Mouse (Mus musculus) 3134 (cell line): ENCODE measurements around the gene Zfp385c.
"Not testable (repeated sequence)": the region's sequence is repeated elsewhere in the genome, so short reads cannot be mapped to it uniquely, and the experiment has no call there.

Experiments used
- DNase-seq: peaks from one replicate; pipeline ENCODE4 v3.0.0-alpha.2; 2011; ENCODE audit warnings: low spot score; ENCODE audit not compliant: insufficient read length; ENCODE audit errors: extremely low read depth

Zfp385c gene

DNA sequence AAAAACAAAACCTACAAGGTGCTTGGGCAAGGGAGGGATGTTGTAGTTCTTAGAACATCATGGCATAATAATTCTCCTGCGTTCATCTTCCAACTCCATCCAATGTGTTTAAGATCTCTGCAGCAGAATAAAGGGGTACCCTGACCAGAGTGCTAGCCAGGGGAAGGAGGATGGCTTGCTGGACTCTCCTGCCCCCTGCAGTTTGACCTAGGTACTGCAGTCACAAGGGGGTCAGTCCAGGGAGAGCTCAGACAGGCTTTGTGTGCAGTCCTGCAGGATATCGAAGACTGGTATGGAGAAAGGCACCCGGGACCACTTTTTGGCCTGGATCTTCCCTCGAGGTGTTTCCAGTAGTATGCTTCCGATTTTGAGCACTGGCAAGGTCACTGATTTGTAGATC is 2.7 kb upstream of the Zfp385c start:
- DNase-seq, result no peak

DNA sequence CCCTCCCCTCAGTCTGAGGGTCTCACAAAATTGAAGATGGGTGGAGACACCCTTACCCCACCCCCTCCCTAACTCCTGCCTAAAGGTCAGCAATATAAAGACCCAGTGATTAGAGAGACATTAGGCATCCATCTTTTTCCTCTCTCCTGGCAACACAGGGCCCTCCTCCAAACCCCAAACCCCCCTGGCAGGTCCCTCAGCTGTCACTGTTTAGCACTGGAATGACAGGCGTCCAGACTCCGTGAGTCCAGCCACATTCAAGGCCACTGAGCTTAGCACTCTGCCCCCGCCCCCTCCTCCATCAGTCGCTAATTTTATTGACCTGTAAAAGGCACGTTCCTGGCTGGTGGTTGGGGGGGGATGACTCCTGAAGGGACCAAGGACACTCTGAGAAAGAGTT is 899 bp upstream of the Zfp385c start:
- no peak for DNase-seq

DNA sequence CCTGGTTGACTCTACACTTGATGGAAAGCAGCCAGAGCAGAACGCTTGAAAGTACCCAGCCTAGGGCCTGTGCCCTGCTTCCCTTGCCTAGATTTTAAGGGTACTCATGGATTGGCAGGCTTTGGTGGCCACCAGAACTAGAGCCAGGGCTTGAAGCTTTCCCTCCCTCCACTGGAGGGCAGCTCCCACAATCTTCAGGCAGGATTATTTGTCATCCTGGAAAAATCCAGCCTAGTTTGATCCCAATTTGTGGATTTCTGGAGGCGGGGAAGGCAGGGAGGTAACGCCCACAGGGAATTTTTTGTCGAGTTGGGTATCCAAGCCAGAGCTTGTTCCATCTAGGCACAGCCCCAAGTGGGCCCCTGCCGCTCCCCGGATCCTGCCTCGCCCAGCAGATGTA is 1.9 kb downstream of the Zfp385c start:
- no peak for DNase-seq

DNA sequence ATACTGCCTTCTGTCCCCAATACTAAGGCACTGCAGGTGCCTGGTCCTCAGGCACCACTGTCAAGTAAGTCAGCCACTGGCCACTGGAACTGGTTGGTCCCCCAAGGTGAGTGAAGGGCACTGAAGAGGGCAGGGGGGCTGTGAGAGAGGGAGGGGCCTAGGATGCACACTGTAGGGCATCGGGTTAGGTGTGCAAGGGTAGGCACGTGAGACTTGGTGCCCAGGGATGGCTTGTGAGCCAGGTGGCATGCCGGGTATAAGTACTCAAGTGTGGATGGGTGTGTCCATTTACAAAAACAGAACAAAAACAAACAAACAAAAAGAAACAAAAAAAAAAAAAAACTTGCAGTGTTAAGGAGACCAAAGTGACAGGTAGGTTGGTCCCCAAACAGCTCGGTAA is 3.8 kb downstream of the Zfp385c start:
- no peak for DNase-seq

DNA sequence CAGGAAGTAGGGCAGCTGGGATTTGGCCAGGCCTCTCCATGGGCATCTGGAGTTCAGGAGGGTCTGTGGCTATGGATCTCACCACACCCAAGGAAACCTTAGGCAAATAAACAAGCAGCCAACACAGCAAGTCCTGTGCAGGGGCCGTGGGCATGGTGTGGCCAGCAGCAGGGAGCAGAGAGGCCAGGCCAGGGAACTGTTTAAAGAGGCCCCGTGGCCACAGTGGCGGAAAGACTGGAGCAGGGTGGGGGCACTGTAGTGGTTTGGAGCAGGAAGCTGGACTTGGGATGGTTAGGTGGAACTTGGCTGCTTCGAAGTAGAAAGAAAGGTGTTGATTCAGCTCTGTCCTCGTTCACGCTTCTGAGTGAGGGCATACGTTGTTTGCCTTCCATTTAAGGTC is 5.0 kb downstream of the Zfp385c start:
- DNase-seq, result no peak

DNA sequence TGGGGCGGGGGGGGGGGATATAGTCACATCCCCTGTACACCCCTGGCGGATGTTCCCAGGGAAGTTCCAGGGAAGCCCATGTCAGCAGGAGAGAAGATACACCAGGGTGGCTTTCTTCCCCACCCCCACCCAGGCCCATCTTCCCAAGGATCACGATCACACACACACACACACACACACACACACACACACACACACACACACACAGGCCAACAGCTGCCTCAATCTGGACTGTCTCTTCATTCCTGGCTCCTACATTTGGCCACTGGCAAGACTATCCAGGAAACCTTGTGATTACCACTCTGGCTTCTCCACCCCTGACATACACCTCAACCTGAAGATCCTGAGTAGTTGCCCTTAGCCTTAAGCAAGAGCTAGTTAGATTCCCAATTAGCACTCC is 6.9 kb downstream of the Zfp385c start:
- DNase-seq, result no peak

DNA sequence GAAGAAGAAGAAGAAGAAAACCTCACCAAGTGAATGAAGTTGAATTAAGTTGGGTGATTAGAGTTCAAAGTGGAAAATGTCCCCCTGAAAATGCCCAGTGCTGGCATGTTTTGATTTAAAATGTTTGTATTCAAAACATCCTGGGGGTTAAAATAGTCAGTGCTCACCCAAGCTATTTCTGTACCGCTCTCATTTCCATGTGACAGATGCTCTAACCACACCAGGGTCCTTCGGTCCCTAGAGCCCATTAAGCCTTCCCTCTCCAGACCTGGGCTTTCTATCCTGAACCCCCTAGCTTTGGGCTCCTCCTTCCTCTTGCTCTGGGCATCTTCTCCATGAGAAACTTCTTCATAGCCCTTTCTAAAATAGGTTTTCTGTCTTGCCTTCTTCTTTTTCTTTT is 8.2 kb downstream of the Zfp385c start:
- no peak for DNase-seq

DNA sequence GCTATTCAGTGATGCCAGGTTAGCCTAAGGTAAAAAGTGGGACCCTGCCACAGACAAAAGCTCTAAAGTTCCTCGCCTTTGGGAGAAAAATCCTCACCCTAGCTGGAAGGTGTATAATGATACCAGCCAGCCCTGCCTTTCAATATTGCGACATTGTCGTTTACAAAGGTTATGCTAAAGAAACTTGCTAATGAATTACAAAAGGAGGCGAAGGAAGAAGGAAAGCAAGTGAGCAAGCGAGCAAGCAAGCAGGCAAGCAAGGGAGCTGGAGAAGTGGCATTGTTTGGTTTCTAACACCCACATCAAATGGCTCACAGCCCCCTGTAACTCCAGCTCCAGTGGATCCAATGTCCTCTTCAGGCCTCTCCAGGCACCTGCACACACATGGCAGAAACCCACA is 9.7 kb downstream of the Zfp385c start:
- DNase-seq, result no peak

DNA sequence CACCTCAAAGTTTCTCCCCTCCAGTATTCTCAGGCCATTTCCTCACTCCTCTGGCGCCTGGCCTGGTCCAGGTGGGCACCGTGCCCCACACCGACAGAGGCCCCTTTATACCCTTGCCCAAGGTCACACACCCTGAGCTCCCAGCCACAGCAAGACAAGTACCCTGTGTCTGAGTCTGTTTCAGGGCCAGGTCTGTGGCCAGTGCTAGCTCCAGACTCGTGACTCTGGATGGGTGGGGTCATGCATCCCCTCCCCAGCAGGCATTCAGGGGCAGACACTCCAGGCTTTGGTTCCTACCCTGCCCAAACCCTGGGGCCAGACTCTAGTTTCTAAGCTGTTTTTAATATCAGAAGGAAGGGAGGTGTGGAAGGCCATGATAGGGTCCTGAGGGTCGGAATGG is 10.4 kb downstream of the Zfp385c start:
- DNase-seq, result no peak

DNA sequence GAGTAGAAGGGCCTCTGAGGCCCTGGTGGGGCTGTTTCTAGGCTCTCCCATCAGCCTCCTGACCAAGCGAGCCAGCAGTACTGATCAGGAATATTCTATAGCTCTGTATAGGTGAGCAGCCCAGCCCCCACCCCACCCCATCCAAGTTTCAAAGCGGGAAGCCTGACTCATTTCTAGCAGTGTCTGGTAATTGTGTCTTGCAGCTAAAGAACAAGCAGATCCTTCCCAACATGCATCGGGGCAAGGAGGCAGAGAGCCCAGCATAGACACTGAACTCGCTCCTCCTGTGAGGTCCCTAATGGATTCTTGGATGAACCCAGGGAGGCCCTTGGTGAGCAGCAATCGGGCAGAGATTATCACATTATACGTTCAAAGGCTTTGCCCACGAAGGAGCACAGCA is 14.4 kb downstream of the Zfp385c start:
- no peak for DNase-seq

DNA sequence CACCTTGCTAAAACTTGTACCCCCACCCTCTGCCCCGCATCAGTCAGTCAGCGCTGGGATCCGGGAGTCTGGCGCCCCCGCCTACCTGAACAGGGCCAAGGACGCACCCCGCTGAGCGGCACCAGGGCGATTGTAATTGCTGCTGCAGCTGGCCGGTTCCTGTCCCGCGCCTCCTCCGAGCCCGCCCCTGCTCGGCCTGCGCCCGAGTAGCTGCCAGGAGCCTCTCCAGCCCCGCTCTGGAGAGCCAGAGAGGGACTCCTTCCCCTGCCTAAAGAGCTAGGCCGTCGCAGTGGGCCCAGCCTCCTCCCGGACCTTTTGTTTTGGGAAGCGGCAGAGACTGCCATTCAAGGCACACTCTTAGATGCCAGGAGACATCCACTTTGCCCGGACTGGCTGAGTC is 19.1 kb downstream of the Zfp385c start:
- DNase-seq, result no peak

DNA sequence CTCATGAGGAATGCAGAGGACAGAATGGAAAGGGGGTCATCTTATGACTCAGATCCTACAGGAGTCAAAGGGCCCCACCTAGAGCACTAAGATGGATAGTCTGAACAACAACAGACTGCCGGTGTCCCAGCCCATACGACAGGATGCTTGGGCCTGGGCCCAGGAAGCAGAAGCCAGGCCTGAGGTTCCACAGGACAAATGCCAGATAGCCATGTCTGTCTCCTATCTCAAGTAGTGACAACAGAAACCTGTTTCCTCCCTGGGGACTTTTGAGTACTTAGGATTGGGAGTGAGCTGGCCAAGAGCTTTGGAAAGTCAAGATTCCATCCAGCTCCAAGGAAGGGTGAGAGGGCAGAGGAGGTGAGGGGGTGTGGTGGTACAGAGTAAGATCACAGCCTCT is 20.3 kb downstream of the Zfp385c start:
- DNase-seq, result no peak

DNA sequence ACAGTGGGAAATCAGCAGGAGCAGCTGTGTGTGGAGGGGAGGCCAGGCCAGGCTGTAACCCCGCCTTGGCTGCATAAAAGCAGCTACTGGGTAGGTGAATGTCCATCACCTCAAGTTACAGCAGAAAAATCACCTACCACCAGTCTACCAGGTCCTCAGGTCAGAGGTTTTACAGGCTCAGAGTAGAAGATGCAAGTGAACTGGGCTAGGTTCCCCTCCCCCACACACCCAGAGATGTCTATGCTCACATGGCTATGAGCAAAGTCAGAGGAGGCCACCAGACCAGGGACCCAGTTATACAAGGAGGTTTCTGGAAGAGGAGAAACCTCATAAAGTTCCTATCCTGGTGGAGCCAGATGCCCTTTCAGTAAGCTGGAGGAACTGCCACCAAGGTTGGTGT is 21.2 kb downstream of the Zfp385c start:
- no peak for DNase-seq

DNA sequence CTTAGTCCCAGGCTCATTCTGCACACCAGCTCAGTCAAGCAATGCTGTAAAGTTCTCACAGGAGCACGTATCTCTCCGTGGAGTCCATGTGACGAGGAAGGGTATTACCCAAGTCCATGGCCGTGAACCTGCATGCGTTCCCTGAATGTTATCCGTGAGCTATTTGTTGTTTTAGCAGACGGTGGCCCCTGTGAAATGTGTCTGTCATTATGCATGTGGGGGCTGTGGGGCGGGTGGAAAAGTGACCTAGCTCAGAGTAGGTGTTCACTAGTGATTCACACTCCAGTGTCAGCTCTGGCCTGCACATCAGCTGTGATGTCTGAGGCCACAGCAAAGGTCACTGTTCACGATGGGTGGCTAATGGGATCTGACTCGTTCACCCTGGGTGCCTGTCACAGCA is 32.4 kb downstream of the Zfp385c start:
- no peak for DNase-seq

DNA sequence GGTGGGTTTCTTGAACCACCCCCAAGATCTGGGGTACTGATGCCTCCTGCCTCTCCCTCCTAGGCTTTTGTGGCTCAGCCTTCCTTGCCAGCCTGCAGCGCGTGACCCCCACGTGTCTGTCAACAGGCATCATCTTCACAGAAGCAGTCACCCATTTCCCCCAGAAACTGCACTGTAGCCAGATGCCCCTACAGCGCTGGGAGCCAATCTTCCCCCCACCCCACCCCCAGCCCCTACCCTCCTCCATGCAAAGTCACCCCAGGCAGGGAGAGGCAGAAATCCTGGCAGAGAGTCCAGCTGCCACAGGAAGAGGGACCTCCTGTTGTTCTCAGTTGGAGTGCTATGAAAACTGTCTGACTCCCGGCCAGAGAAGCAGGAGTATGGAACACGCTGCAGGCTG is 35.8 kb downstream of the Zfp385c start:
- no peak for DNase-seq

DNA sequence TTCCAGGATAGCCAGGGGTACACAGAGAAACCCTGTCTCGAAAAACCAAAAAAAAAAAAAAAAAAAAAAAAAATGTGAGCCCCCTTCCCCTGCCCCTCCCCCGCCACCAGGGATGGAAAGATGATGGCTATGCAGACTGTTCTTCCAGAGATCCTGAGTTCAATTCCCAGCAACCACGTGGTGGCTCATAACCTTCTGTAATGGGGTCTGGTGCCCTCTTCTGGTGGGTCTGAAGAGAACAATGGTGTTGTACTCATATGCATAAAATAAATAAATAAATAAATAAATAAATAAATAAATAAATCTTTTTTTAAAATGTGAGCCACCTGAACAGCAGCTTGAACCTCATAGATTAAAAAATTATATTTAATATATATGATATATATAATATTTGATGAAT is 36.7 kb downstream of the Zfp385c start:
- not testable (repeated sequence) for DNase-seq

DNA sequence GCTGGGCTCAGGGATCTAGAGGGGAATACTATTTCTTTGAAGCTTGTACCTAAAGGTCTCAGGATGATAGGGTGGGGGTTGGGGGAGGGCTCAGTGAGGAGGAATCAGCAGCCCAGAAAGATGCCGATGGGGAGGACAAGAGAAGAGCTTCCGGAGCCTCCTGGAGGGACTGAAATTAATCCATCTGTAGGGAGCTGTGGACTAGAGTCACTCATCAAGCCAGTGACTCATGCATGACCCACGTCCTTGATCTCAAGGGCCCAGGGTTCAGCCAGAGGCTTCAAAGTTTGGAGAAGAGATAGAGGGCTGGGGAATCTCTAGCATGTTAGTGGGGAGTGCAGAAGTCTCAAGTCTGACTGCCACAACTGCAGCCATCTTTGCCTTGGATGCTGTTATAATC is 40.5 kb downstream of the Zfp385c start:
- DNase-seq, result no peak

DNA sequence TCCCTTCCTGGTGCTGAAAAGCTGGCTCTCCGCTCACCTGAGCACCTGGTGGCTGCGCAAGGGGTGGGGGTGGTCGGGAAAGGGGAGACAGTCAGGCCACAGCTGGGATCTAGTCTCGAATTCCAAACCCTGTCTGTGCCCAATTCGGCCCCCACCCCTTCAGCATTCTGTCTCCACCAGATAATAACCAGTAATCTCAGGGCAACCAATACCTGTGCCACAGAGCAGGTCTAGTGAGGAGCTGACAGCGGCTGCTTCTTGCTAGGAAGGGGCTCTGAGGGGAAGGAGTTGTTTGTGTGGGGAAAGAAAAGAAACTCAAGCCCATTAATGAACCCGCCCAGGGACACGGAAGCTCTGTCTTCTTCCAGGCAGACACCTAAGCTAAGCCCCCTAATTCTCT is 41.0 kb downstream of the Zfp385c start:
- DNase-seq, result no peak

DNA sequence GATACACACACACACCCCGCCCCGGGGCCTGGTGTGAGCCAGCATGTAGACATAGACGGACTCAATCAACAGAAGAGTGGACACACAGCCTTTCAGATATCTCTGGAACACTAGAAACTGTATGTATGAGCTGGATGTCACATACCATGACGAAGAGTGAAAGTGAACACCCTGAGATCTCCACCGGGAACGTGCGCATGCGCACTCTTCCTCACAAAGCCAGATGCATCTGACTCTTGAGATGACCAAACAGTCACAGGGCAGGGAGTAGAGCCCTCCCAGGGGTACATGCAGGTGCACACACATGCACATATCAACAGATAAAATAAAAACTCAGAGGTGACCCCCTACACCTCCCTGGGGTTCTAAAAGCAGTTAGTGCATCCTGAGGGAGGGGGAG is 43.9 kb downstream of the Zfp385c start:
- DNase-seq, result no peak

DNA sequence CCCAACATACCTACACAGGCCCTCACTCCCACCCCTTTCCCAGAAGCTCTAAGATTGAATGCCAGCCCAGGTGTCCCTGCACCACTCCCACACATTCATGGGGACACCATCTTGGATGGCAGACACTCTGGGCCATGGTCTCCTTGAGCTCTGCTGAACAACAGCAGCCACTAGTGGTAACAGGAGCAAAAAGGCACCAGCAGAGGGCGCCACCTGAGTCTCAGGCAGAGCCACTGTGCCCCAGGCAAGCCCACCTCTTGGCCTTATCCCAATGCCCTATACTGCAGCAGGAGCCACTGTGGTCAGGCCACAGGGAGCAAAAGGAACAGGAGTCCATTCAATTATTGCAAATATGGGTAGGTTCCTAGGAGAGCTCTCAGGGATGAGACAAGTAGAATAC is 46.0 kb downstream of the Zfp385c start:
- DNase-seq, result no peak

DNA sequence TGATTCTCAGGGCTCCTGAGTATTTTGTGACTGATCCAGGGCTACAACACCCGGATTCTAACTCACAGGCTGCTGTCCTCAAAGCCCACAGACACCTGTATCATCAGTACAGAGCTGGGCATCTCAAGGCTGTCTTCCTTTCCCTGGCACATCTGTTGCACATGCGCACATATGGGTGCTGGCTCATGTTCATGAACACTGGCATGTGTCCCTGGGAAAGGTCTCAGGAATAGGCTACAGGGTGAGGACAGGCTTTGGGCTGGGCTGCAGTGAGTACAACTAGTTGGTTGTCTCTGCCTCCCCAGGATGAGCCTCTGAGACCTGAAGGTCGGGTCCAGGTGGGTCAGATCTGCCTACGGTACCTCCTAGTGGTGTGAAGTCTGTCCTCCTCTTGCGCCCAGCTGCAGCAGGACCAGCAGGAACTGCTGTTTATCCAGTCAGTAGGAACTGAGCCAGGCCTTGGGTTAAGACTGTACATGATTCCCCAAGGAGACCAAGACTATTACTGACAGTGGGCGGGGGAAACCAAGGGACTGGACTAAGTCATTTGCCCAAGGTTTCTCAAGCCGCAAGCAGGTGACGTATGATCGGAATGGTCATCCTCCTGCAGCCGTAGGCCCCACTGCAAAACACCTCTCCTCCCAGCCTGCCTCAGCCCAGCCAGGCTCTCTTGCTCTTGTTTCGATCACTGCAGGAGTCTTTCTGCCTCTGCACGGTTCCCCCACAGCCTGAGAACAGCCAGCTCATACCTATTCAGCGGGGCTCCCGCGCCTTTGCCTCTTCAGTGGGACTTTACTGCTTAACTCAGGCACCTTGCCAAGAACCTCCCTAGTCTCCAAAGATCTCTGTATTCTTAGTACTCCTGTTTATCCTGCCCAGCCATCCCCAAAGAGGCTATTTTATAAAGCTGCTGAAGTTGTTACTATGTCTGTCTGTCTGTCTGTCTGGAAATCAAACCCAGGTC is 48.4 kb downstream of the Zfp385c start:
- DNase-seq, result no peak

DNA sequence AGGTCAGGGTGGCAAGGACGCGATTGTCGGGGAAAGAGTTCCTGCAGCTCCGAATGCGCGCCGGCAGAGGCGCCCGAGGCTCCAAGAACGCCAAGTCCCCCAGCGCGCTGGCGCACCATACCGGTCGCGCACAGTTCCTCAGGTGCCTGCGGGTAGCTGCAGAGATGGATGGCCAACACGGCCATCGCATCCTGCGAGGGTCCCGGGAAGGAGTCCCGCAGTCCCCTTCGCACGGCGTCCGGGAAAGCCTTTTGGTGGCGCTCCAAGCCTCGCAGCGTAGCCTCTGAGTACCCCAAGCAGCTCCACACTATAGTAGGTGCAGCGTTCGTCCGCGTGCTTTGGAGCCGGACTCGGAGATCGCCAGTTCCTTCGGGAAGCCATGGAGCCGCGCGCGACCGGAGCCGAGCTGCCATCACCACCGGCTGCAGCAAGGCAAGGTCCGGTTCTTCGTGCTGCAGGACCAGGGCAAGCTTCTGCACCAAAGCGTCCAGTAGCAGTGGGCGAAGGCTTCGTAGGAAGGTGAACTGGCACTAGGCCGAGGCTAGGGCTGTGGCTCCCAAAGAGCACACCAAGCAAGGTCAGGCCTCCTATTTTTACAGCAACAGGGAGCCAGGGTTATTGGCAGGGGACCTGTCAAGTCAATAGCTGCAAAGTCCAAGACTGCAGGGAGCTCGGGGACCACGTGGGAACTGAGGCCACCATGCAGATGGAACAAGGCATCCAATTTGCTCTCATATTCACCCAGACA is 51.9 kb downstream of the Zfp385c start:
- no peak for DNase-seq
